Mouse (Mus musculus): Measurements from ENCODE around the gene Umodl1. TPM values are rescaled to one million over a fixed set of nuclear protein-coding genes. Genes with fewer than 3 reads are reported as not detected.

Gene Umodl1
- polyA plus RNA-seq, 1 experiment from 2014 or later = not detected

DNA sequence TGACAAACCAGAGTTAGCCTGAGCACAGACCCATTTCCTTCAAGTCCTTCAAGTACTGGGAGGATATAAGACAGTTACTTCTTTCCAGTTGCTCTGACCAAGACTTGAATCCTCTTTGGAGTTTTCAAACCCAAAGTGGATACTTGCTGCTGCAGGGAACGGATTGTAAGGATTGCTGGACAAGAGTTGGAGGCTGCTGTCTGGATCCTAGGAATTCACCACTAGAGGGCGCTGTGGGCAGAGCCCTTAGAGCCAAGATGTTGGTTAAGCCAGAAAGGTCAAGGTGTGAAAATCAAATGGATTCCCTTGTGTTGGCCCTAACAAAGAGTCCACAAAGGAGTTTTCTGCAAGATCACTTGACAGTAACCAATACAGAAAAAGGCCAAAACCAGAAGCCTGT is 65.1 kb downstream of the Umodl1 start:
- Histone ChIP-seq H3K9me3 (ENCODE audit: control insufficient read depth, low read length) (peaks cover 3% of the 10 kb centered on the region; the same call in 1 of the 2 replicates), H3K4me3 (ENCODE audit: control insufficient read depth in 1 of 2, insufficient read depth in 1 of 2, low read depth in 1 of 2, low read length in 2 of 2) (no peak overlapping the region), H3K36me3 (ENCODE audit: control insufficient read depth, insufficient read depth, low read length) (no peaks in the 10 kb centered on the region), H3K27me3 (ENCODE audit: control insufficient read depth, insufficient read depth, low read length) (no peaks in the 10 kb centered on the region), H3K27ac (replicated peaks in 1 of 2; ENCODE audit: control insufficient read depth in 1 of 2, insufficient read depth in 1 of 2, low read depth in 2 of 2, low read length in 2 of 2) (no peak overlapping the region), H3K9ac (ENCODE audit: low read length) (no peak overlapping the region), H3K4me1 (ENCODE audit: control insufficient read depth in 2 of 2, insufficient read depth in 2 of 2, low read length in 2 of 2) (peaks cover 5 to 8% of the 10 kb centered on the region in 2 experiments; a peak in 2 of 4 replicates), H3K4me2 (ENCODE audit: low read length) (no peak overlapping the region)
- no peak for ATAC-seq (ENCODE audit: insufficient number of reproducible peaks, insufficient read depth, low FRiP score, low read depth)
- 4% methylated on average over 2 of the region's 2 CpGs for WGBS

DNA sequence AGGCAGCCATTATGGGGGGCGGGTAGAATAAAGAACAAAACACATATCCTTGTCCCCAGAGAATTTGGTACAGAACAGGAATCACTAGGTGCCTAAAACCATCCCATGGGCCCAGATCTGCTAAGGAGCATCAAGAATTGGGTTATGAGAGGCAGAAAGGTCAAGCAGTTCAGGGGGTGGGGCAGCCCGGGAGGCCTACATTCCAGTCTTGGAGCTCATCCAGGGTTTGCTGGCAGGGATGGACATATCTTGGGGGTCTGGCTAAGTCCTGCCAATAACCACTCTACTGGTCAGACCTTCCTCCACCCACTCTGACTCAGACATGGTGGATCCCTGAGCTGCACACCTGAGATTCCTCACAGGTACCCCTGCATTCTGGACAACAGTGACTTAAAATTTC is 65.6 kb downstream of the Umodl1 start:
- Histone ChIP-seq H3K27ac (replicated peaks in 1 of 2; ENCODE audit: control insufficient read depth in 1 of 2, insufficient read depth in 1 of 2, low read depth in 2 of 2, low read length in 2 of 2) (no peak overlapping the region), H3K27me3 (ENCODE audit: control insufficient read depth, insufficient read depth, low read length) (no peaks in the 10 kb centered on the region), H3K4me1 (ENCODE audit: control insufficient read depth in 2 of 2, insufficient read depth in 2 of 2, low read length in 2 of 2) (peaks cover 5 to 8% of the 10 kb centered on the region in 2 experiments; a peak in 2 of 4 replicates), H3K4me2 (ENCODE audit: low read length) (no peak overlapping the region), H3K36me3 (ENCODE audit: control insufficient read depth, insufficient read depth, low read length) (no peaks in the 10 kb centered on the region), H3K9ac (ENCODE audit: low read length) (no peak overlapping the region), H3K4me3 (ENCODE audit: control insufficient read depth in 1 of 2, insufficient read depth in 1 of 2, low read depth in 1 of 2, low read length in 2 of 2) (no peak overlapping the region), H3K9me3 (ENCODE audit: control insufficient read depth, low read length) (peaks cover 3% of the 10 kb centered on the region; the same call in 1 of the 2 replicates)
- no peak for ATAC-seq (ENCODE audit: insufficient number of reproducible peaks, insufficient read depth, low FRiP score, low read depth)
- 58% methylated on average over 2 of the region's 2 CpGs for WGBS

DNA sequence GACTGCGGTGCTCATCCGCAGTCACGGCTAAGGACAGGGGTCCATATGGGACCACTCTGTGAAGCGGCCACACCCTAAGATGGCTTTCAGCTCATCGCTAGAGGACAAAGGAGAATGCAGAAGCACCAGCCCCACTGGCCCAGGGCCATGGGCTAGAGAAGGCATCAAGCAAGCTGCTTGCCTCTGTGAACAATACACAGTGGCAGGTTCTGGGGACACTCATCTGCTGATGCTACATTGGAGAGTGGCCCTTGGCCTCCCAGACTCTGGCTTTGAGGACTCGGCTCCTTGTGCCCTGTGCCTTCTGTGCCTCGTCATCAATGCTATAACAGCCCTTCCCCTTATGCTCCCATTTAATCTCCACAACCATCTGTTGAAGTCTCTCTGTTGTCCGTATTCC is 66.8 kb downstream of the Umodl1 start:
- Histone ChIP-seq H3K36me3 (ENCODE audit: control insufficient read depth, insufficient read depth, low read length) (no peaks in the 10 kb centered on the region), H3K9me3 (ENCODE audit: control insufficient read depth, low read length) (peaks cover under 1% of the 10 kb centered on the region; the same call in 1 of the 2 replicates), H3K9ac (ENCODE audit: low read length) (no peak overlapping the region), H3K27me3 (ENCODE audit: control insufficient read depth, insufficient read depth, low read length) (no peaks in the 10 kb centered on the region), H3K4me2 (ENCODE audit: low read length) (no peak overlapping the region), H3K4me3 (ENCODE audit: control insufficient read depth in 1 of 2, insufficient read depth in 1 of 2, low read depth in 1 of 2, low read length in 2 of 2) (no peak overlapping the region), H3K27ac (replicated peaks in 1 of 2; ENCODE audit: control insufficient read depth in 1 of 2, insufficient read depth in 1 of 2, low read depth in 2 of 2, low read length in 2 of 2) (no peak overlapping the region), H3K4me1 (ENCODE audit: control insufficient read depth in 2 of 2, insufficient read depth in 2 of 2, low read length in 2 of 2) (peaks cover 5 to 8% of the 10 kb centered on the region in 2 experiments; a peak in 2 of 4 replicates)
- 83% methylated on average over 8 of the region's 8 CpGs for WGBS
- ATAC-seq (ENCODE audit: insufficient number of reproducible peaks, insufficient read depth, low FRiP score, low read depth) = no peak

DNA sequence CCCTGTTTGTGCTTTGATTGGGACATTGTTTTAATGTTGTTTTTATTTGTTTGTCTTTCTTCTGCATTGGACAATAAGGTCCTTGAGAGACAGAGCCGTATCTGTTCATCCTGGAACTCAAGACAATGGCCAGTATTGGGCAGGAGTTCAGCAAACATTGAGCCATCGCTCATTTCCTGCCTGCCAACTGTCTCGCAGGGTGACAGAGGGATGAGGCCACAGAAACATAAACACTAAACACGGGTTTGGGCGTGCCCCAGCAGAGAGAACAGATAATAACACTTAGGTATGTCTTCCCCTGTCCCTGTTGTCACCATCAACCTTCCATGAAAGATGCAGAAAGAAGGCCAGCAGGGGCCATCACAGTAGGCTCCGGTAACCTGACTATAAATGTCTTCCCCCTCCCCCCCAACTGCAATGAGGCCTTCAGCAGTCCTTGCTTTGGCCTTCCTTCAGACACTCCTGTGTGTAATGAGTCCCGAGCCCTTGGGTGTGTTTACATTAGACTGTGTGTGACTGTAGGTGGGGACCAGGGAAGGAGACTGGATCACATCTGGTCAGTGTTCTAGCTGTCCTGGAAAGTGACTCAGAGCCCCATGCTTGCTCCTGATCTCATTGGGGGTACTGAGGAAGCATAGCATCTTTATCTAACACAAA is 69.8 kb downstream of the Umodl1 start:
- H3K4me3 ChIP-seq (ENCODE audit: control insufficient read depth in 1 of 2, insufficient read depth in 1 of 2, low read depth in 1 of 2, low read length in 2 of 2) = no peak overlapping the region
- H3K27ac ChIP-seq (replicated peaks in 1 of 2; ENCODE audit: control insufficient read depth in 1 of 2, insufficient read depth in 1 of 2, low read depth in 2 of 2, low read length in 2 of 2) = no peak overlapping the region
- no peak for ATAC-seq (ENCODE audit: insufficient number of reproducible peaks, insufficient read depth, low FRiP score, low read depth)
- H3K9me3 ChIP-seq (ENCODE audit: control insufficient read depth, low read length) = no peaks in the 10 kb centered on the region
- WGBS = 54% methylated on average over 7 of the region's 7 CpGs
- H3K36me3 ChIP-seq (ENCODE audit: control insufficient read depth, insufficient read depth, low read length) = no peaks in the 10 kb centered on the region
- no peaks in the 10 kb centered on the region for H3K27me3 ChIP-seq (ENCODE audit: control insufficient read depth, insufficient read depth, low read length)
- H3K9ac ChIP-seq (ENCODE audit: low read length) = no peak overlapping the region
- peaks cover 5 to 8% of the 10 kb centered on the region in 2 experiments; a peak in 2 of 4 replicates for H3K4me1 ChIP-seq (ENCODE audit: control insufficient read depth in 2 of 2, insufficient read depth in 2 of 2, low read length in 2 of 2)
- H3K4me2 ChIP-seq (ENCODE audit: low read length) = no peak overlapping the region

DNA sequence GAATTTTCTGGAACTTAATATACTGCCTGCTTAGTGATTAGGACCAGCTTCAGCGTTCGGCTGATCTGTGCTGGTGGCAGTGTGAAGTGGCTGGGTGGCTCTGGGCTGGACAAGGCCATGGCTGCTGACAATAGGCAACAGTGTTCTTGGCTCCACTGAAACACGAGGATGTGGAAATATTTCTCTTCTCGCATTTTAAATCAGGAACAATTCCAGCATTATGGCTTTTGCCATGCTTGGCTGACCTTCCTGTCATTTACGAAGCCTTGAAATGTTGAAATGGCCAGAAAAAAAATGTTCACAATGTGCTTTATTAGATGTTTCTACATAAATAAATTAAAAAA is 70.3 kb downstream of the Umodl1 start:
- Histone ChIP-seq H3K36me3 (ENCODE audit: control insufficient read depth, insufficient read depth, low read length) (no peaks in the 10 kb centered on the region), H3K27me3 (ENCODE audit: control insufficient read depth, insufficient read depth, low read length) (no peaks in the 10 kb centered on the region), H3K4me3 (ENCODE audit: control insufficient read depth in 1 of 2, insufficient read depth in 1 of 2, low read depth in 1 of 2, low read length in 2 of 2) (no peak overlapping the region), H3K9ac (ENCODE audit: low read length) (no peak overlapping the region), H3K4me2 (ENCODE audit: low read length) (no peak overlapping the region), H3K27ac (replicated peaks in 1 of 2; ENCODE audit: control insufficient read depth in 1 of 2, insufficient read depth in 1 of 2, low read depth in 2 of 2, low read length in 2 of 2) (no peak overlapping the region), H3K9me3 (ENCODE audit: control insufficient read depth, low read length) (no peaks in the 10 kb centered on the region), H3K4me1 (ENCODE audit: control insufficient read depth in 2 of 2, insufficient read depth in 2 of 2, low read length in 2 of 2) (peaks cover 5 to 6% of the 10 kb centered on the region in 2 experiments; a peak in 2 of 4 replicates)
- ATAC-seq (ENCODE audit: insufficient number of reproducible peaks, insufficient read depth, low FRiP score, low read depth) = no peak
- 54% methylated on average over 5 of the region's 5 CpGs for WGBS

DNA sequence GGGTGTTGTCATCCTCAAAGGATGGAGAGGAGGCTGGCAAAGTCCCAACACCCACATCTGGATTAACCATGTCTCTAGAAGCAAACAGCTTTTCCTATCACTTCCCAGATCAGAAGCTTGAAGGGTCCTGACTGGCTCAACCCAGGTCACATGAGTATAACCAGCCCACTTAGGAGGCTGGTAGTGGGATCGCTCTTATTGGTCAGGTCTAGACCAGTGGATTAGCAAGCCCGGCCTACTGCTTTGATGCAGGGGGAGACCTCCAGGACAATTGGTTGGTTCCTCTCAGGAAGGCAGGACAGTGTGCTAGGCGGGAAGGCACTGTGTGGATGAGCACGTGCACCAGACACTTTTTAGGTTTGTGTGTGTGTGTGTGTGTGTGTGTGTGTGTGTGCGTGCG is 72.5 kb downstream of the Umodl1 start:
- ATAC-seq (ENCODE audit: insufficient number of reproducible peaks, insufficient read depth, low FRiP score, low read depth) = no peak; the same call in 1 of the 2 replicates
- Histone ChIP-seq H3K4me1 (ENCODE audit: control insufficient read depth in 2 of 2, insufficient read depth in 2 of 2, low read length in 2 of 2) (no peaks in the 10 kb centered on the region), H3K27ac (replicated peaks in 1 of 2; ENCODE audit: control insufficient read depth in 1 of 2, insufficient read depth in 1 of 2, low read depth in 2 of 2, low read length in 2 of 2) (no peak overlapping the region), H3K9me3 (ENCODE audit: control insufficient read depth, low read length) (peaks cover 2% of the 10 kb centered on the region), H3K36me3 (ENCODE audit: control insufficient read depth, insufficient read depth, low read length) (no peaks in the 10 kb centered on the region), H3K4me3 (ENCODE audit: control insufficient read depth in 1 of 2, insufficient read depth in 1 of 2, low read depth in 1 of 2, low read length in 2 of 2) (no peak overlapping the region), H3K9ac (ENCODE audit: low read length) (no peak overlapping the region), H3K27me3 (ENCODE audit: control insufficient read depth, insufficient read depth, low read length) (no peaks in the 10 kb centered on the region), H3K4me2 (ENCODE audit: low read length) (no peak overlapping the region)
- WGBS = 80% methylated on average over 6 of the region's 6 CpGs

DNA sequence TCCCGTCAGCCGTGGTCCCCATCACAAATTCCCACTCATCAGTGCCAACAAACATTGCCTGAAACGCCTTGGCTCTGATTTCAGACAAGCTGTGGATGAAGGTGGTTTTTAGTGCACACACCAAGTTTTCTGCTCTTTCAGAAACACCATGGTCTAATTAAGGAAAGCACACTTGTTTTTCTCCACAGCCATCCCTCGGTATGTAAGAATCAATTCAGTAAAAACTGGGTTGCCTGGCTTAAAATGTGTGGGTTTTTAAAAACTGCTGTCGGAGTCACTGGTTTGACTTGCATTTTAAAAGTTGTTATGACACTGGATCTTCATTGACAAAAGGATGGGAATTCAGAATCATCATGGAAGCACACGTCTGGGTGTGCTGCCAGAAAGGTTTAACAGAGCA is 73.3 kb downstream of the Umodl1 start:
- 83% methylated on average over 6 of the region's 6 CpGs for WGBS
- no peaks in the 10 kb centered on the region for H3K27me3 ChIP-seq (ENCODE audit: control insufficient read depth, insufficient read depth, low read length)
- H3K4me3 ChIP-seq (ENCODE audit: control insufficient read depth in 1 of 2, insufficient read depth in 1 of 2, low read depth in 1 of 2, low read length in 2 of 2) = no peak overlapping the region
- H3K4me1 ChIP-seq (ENCODE audit: control insufficient read depth in 2 of 2, insufficient read depth in 2 of 2, low read length in 2 of 2) = no peaks in the 10 kb centered on the region
- H3K36me3 ChIP-seq (ENCODE audit: control insufficient read depth, insufficient read depth, low read length) = no peaks in the 10 kb centered on the region
- no peak for ATAC-seq (ENCODE audit: insufficient number of reproducible peaks, insufficient read depth, low FRiP score, low read depth)
- H3K9ac ChIP-seq (ENCODE audit: low read length) = no peak overlapping the region
- H3K4me2 ChIP-seq (ENCODE audit: low read length) = no peak overlapping the region
- H3K9me3 ChIP-seq (ENCODE audit: control insufficient read depth, low read length) = peaks cover 4% of the 10 kb centered on the region
- H3K27ac ChIP-seq (replicated peaks in 1 of 2; ENCODE audit: control insufficient read depth in 1 of 2, insufficient read depth in 1 of 2, low read depth in 2 of 2, low read length in 2 of 2) = no peak overlapping the region

DNA sequence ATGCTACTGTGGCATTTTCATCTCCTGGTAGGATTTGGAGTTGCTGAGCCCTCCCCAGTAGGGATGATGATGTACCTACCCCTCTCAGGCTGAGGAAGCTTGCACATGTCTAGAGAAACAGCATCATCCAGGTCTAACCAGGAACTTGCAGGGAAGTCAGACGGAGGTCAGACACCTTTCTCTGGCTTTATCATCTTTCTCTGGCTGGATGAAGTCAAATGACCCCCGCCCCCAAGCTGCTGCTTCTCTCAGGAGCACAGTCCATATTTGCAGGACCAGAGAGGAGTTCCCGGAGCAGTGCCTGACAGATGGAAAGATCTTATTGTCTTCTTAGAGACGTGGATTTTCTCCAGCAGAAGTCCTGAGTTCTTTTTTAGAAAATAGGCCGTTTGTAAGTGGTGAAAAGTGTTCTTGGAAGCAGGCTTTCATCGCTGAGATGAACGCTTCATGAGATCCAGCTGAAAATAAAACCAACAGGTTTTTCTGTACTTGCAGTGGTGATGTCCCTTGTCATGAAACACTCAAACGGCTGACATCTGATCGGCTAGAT is 74.5 kb downstream of the Umodl1 start:
- H3K4me2 ChIP-seq (ENCODE audit: low read length) = no peak overlapping the region
- H3K4me1 ChIP-seq (ENCODE audit: control insufficient read depth in 2 of 2, insufficient read depth in 2 of 2, low read length in 2 of 2) = peaks cover 5 to 8% of the 10 kb centered on the region in 2 experiments
- no peak overlapping the region for H3K27ac ChIP-seq (replicated peaks in 1 of 2; ENCODE audit: control insufficient read depth in 1 of 2, insufficient read depth in 1 of 2, low read depth in 2 of 2, low read length in 2 of 2)
- ATAC-seq (ENCODE audit: insufficient number of reproducible peaks, insufficient read depth, low FRiP score, low read depth) = no peak
- H3K9me3 ChIP-seq (ENCODE audit: control insufficient read depth, low read length) = peaks cover 4% of the 10 kb centered on the region
- H3K9ac ChIP-seq (ENCODE audit: low read length) = no peak overlapping the region
- WGBS = 54% methylated on average over 9 of the region's 9 CpGs
- no peaks in the 10 kb centered on the region for H3K27me3 ChIP-seq (ENCODE audit: control insufficient read depth, insufficient read depth, low read length)
- no peak overlapping the region for H3K4me3 ChIP-seq (ENCODE audit: control insufficient read depth in 1 of 2, insufficient read depth in 1 of 2, low read depth in 1 of 2, low read length in 2 of 2)
- no peaks in the 10 kb centered on the region for H3K36me3 ChIP-seq (ENCODE audit: control insufficient read depth, insufficient read depth, low read length)
